In genomic region chr7:69490566-69491466, GRCm38 (mm10) we compare ENCODE assay signal across 7 mouse cellular contexts.
A peak's percentile ranks its signal among the peaks of the same experiment; 100 is the strongest.
DNase-seq lines count a peak whose midpoint lies in the region; ATAC-seq lines count a peak whose summit lies in the region.

No protein-coding gene starts in this region.

- no peaks in the 10 kb centered on the region for H3K9me3 ChIP-seq in intestine, embryonic 15.5 days

- H3K4me3 ChIP-seq in intestine, embryonic 15.5 days (replicated peaks) = no peak overlapping the region

- H3K27me3 ChIP-seq in intestine, embryonic 15.5 days (replicated peaks) = no peaks in the 10 kb centered on the region

- DNase-seq in adrenal gland, adult (ENCODE audit: inconsistent age in 2 of 2, low spot score in 1 of 2) = peak; percentile 71 to 92
- peak; percentile 84 to 88 for DNase-seq in cerebellum, postnatal 14 days
- peak; percentile 36 to 73 for DNase-seq in frontal cortex, postnatal 14 days (ENCODE audit: low spot score in 2 of 2)
- peak; percentile 20 to 74 for DNase-seq in left cerebral cortex, adult 9 months (ENCODE audit: low spot score in 2 of 2)
- DNase-seq in mesoderm, embryonic 11.5 days (ENCODE audit: low read depth, low spot score) = peak; percentile 87
- DNase-seq in right cerebral cortex, postnatal 4 days = peak; percentile 84

- H3K4me2 ChIP-seq in intestine, embryonic 15.5 days (replicated peaks) = peak overlapping the region; percentile 36

- H3K9ac ChIP-seq in intestine, embryonic 15.5 days = no peak overlapping the region

- 27% methylated on average over 16 of the region's 16 CpGs for WGBS in intestine, embryonic 15.5 days

- no peaks in the 10 kb centered on the region for H3K4me1 ChIP-seq in intestine, embryonic 15.5 days (replicated peaks)

- no peaks in the 10 kb centered on the region for H3K36me3 ChIP-seq in intestine, embryonic 15.5 days

- H3K27ac ChIP-seq in intestine, embryonic 15.5 days = no peak overlapping the region

- peak; percentile 85 for ATAC-seq in intestine, embryonic 15.5 days
